Mouse (Mus musculus): ENCODE results near the gene Mfsd12. TPM values are rescaled to one million over a fixed set of nuclear protein-coding genes. Genes with fewer than 3 reads are reported as not detected.
A peak's percentile ranks its signal among the peaks of the same experiment; 100 is the strongest.

The Mfsd12 gene
- polyA plus RNA-seq, 1 experiment: 21.7 TPM

DNA sequence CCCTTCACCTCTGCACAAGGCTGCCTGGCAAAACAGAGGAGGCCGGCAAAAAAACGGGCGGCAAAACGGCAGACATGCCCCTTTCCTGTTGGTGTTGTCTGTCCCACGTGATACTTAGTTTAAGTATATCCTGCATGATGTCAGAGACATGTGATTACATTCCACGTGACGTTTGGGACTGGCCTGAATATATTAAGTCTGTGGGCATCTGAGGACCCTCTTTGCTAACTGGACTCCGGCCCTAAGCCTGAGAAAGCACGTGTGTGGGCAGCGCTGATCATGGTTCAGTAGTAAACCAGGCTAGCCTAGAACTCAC lies 43.9 kb downstream of the Mfsd12 start:
- Histone ChIP-seq H3K4me2 (ENCODE audit: low read depth) (no peak overlapping the region), H3ac (ENCODE audit: control insufficient read depth, insufficient read length) (no peak overlapping the region), H3K4me3 (no peak overlapping the region), H3K27me3 (ENCODE audit: control insufficient read depth, insufficient read depth, insufficient read length) (no peaks in the 10 kb centered on the region), H3K36me3 (ENCODE audit: control insufficient read depth, insufficient read depth) (peaks cover 41% of the 10 kb centered on the region), H3K79me2 (ENCODE audit: control insufficient read depth, insufficient read depth) (no peaks in the 10 kb centered on the region)
- no peak for TF ChIP-seq E2F4 (IDR thresholded peaks at IDR 0.05; ENCODE audit: insufficient read depth)
- peak; percentile 34 for TF ChIP-seq POLR2AphosphoS2 (IDR thresholded peaks at IDR 0.05; ENCODE audit: insufficient read length, low read depth)

DNA sequence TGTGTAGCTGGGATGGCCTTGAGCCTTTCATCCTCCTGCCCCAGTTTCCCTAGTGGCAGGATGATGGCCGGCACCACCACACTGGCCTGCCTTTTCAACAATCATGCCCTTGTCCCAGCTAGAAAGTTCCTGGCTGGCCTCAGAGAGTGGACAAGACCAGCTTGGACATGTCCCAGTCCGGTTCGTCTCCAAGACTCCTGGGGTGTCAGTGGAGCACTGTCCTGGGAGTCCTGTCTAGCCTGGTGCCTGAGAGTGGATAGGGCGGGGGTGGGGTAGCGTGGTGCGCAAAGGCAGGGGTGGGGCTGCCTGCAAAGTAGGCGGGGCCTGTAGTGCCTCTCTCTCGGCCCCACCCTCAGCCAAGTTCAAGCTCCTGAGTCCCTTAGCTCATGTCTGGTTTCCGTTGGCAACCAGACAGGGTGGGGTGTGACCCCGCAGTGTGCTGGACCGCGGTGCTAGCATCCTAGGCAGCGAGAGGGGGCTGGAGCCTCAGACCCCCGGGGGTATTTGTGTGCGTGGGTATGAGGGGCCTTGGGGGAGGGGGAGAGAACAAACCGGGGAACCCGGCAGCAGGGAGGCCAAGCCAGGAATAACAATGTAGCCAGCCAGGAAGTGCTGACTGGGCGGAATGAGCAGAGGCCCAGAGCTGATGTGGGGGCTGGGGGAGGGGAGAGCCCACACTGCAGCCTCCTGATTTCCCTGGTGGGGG lies 44.4 kb downstream of the Mfsd12 start:
- TF ChIP-seq POLR2A (IDR thresholded peaks at IDR 0.05; ENCODE audit: insufficient read length, low read depth) (no peak), REST (IDR thresholded peaks at IDR 0.05; ENCODE audit: insufficient read depth, insufficient read length) (no peak), TCF3 (IDR thresholded peaks at IDR 0.05; ENCODE audit: insufficient read length, low read depth) (no peak), E2F4 (IDR thresholded peaks at IDR 0.05; ENCODE audit: insufficient read depth) (no peak), TCF12 (IDR thresholded peaks at IDR 0.05; ENCODE audit: insufficient read depth, poor library complexity, severe bottlenecking) (no peak), MYOG (IDR thresholded peaks at IDR 0.05; ENCODE audit: control insufficient read depth in 1 of 3, insufficient read depth in 1 of 3, insufficient read length in 2 of 3, low read depth in 2 of 3) (no peak), MYOD1 (IDR thresholded peaks at IDR 0.05; ENCODE audit: control insufficient read depth in 1 of 3, insufficient read length in 2 of 3, low read depth in 2 of 3) (no peak), CEBPB (IDR thresholded peaks at IDR 0.05; ENCODE audit: insufficient read depth, poor library complexity, severe bottlenecking) (no peak), POLR2AphosphoS2 (IDR thresholded peaks at IDR 0.05; ENCODE audit: insufficient read length, low read depth) (no peak), SRF (IDR thresholded peaks at IDR 0.05; ENCODE audit: control insufficient read depth, insufficient read length, low read depth) (no peak)
- no peak overlapping the region for H3K4me2 ChIP-seq (ENCODE audit: low read depth)
- H3K79me2 ChIP-seq (ENCODE audit: control insufficient read depth, insufficient read depth): no peaks in the 10 kb centered on the region
- H3ac ChIP-seq (ENCODE audit: control insufficient read depth, insufficient read length): no peak overlapping the region
- H3K4me3 ChIP-seq: no peak overlapping the region
- peaks cover 45% of the 10 kb centered on the region for H3K36me3 ChIP-seq (ENCODE audit: control insufficient read depth, insufficient read depth)
- no peaks in the 10 kb centered on the region for H3K27me3 ChIP-seq (ENCODE audit: control insufficient read depth, insufficient read depth, insufficient read length)

DNA sequence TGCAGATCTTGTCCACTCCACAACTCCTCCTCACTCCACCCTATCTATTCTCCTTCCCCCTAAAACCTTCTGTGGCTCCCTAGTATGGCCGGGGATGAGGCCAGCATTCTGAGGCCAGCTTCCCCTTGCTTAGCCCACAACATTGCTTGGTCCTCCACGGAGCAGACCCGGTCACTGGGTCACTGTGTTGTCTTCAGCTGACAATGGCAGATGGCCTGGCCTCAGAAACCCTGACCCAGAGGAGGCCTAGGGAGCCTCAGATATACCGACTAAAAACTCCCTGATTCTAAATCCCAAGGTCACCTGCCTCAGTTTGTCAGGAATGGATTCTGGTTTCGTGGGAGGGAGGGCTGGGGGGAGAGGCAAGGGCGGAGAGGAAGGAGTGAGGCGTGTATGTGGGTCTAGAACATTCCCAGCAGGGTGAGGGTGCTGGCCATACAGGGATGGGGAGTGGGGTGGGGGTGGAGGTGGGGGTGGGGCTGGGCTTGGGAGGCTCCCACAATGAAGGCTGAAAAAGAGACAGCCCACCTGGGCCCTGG lies 45.0 kb downstream of the Mfsd12 start:
- H3K27me3 ChIP-seq (ENCODE audit: control insufficient read depth, insufficient read depth, insufficient read length): no peaks in the 10 kb centered on the region
- no peak overlapping the region for H3K4me3 ChIP-seq
- no peaks in the 10 kb centered on the region for H3K79me2 ChIP-seq (ENCODE audit: control insufficient read depth, insufficient read depth)
- H3ac ChIP-seq (ENCODE audit: control insufficient read depth, insufficient read length): no peak overlapping the region
- H3K36me3 ChIP-seq (ENCODE audit: control insufficient read depth, insufficient read depth): peaks cover 45% of the 10 kb centered on the region
- no peak for TF ChIP-seq MYOG (IDR thresholded peaks at IDR 0.05; ENCODE audit: control insufficient read depth in 1 of 3, insufficient read depth in 1 of 3, insufficient read length in 2 of 3, low read depth in 2 of 3)
- TF ChIP-seq MYOD1 (IDR thresholded peaks at IDR 0.05; ENCODE audit: control insufficient read depth in 1 of 3, insufficient read length in 2 of 3, low read depth in 2 of 3): no peak
- no peak for TF ChIP-seq REST (IDR thresholded peaks at IDR 0.05; ENCODE audit: insufficient read depth, insufficient read length)
- no peak for TF ChIP-seq SRF (IDR thresholded peaks at IDR 0.05; ENCODE audit: control insufficient read depth, insufficient read length, low read depth)
- no peak for TF ChIP-seq CEBPB (IDR thresholded peaks at IDR 0.05; ENCODE audit: insufficient read depth, poor library complexity, severe bottlenecking)
- TF ChIP-seq POLR2A (IDR thresholded peaks at IDR 0.05; ENCODE audit: insufficient read length, low read depth): no peak
- TF ChIP-seq USF1 (IDR thresholded peaks at IDR 0.05; ENCODE audit: low read depth): no peak
- no peak for TF ChIP-seq TCF3 (IDR thresholded peaks at IDR 0.05; ENCODE audit: insufficient read length, low read depth)
- no peak for TF ChIP-seq POLR2AphosphoS2 (IDR thresholded peaks at IDR 0.05; ENCODE audit: insufficient read length, low read depth)
- H3K4me2 ChIP-seq (ENCODE audit: low read depth): no peak overlapping the region

DNA sequence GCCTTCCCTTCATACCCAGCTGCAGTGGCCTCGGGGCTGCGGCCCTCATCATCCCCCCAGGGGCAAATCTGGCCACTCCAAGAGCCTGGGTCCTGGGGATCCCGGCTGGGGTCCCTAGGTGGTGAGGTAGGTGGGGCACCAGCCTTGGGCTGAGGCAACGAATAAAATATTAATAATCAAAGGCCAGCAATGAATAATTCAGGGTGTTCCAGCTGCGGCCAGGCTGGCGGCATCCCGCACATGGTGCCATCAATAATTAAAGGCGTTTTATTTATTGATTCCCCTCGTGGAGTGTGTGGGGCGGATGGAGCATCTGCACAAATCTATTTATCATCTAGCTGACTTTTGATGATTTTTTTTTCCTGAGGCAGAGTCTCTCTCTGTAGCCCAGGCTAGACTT lies 46.2 kb downstream of the Mfsd12 start:
- Histone ChIP-seq H3K4me2 (ENCODE audit: low read depth) (no peak overlapping the region), H3K36me3 (ENCODE audit: control insufficient read depth, insufficient read depth) (peaks cover 41% of the 10 kb centered on the region), H3K27me3 (ENCODE audit: control insufficient read depth, insufficient read depth, insufficient read length) (no peaks in the 10 kb centered on the region), H3ac (ENCODE audit: control insufficient read depth, insufficient read length) (no peak overlapping the region), H3K79me2 (ENCODE audit: control insufficient read depth, insufficient read depth) (peaks cover 4% of the 10 kb centered on the region), H3K4me3 (no peak overlapping the region)
- TF ChIP-seq POLR2A (IDR thresholded peaks at IDR 0.05; ENCODE audit: insufficient read length, low read depth) (no peak), TCF3 (IDR thresholded peaks at IDR 0.05; ENCODE audit: insufficient read length, low read depth) (no peak), MAX (IDR thresholded peaks at IDR 0.05; ENCODE audit: low read depth) (no peak), TCF12 (IDR thresholded peaks at IDR 0.05; ENCODE audit: insufficient read depth, poor library complexity, severe bottlenecking) (no peak), MYOD1 (IDR thresholded peaks at IDR 0.05; ENCODE audit: control insufficient read depth in 1 of 3, insufficient read length in 2 of 3, low read depth in 2 of 3) (no peak), POLR2AphosphoS2 (IDR thresholded peaks at IDR 0.05; ENCODE audit: insufficient read length, low read depth) (no peak), SRF (IDR thresholded peaks at IDR 0.05; ENCODE audit: control insufficient read depth, insufficient read length, low read depth) (no peak)

DNA sequence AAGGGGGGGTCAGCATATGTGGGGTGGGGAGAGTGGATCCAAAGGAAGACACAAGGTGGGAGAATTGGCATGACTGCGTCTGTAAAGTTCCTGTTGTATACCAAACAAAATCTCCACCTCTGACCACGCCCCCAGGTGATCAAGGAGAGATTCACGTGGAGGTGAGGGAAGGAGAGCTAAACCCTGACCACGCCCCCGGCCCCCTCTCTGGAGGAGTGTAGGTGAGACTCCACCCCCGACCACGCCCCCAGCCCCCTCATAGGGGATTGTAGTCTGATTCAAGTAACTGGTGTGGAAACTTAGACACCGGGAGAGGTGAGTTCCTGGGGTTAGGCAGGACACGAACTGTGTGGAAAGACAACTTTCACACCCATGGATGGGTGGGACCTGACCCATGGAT lies 46.8 kb downstream of the Mfsd12 start:
- H3K27me3 ChIP-seq (ENCODE audit: control insufficient read depth, insufficient read depth, insufficient read length): no peaks in the 10 kb centered on the region
- TF ChIP-seq MAX (IDR thresholded peaks at IDR 0.05; ENCODE audit: low read depth) (no peak), POLR2A (IDR thresholded peaks at IDR 0.05; ENCODE audit: insufficient read length, low read depth) (no peak), SRF (IDR thresholded peaks at IDR 0.05; ENCODE audit: control insufficient read depth, insufficient read length, low read depth) (no peak), TCF3 (IDR thresholded peaks at IDR 0.05; ENCODE audit: insufficient read length, low read depth) (no peak), REST (IDR thresholded peaks at IDR 0.05; ENCODE audit: insufficient read depth, insufficient read length) (no peak), POLR2AphosphoS2 (IDR thresholded peaks at IDR 0.05; ENCODE audit: insufficient read length, low read depth) (no peak), CEBPB (IDR thresholded peaks at IDR 0.05; ENCODE audit: insufficient read depth, poor library complexity, severe bottlenecking) (no peak), USF1 (IDR thresholded peaks at IDR 0.05; ENCODE audit: low read depth) (no peak)
- peaks cover 38% of the 10 kb centered on the region for H3K36me3 ChIP-seq (ENCODE audit: control insufficient read depth, insufficient read depth)
- H3ac ChIP-seq (ENCODE audit: control insufficient read depth, insufficient read length): no peak overlapping the region
- H3K4me2 ChIP-seq (ENCODE audit: low read depth): no peak overlapping the region
- peaks cover 6% of the 10 kb centered on the region for H3K79me2 ChIP-seq (ENCODE audit: control insufficient read depth, insufficient read depth)
- H3K4me3 ChIP-seq: no peak overlapping the region
